Mouse (Mus musculus) Patski (cell line): ENCODE measurements at regions not wholly inside any gene's neighbourhood (a gene's known extent, or its start where the extent isn't known, plus 50 kb on each side); places are given as distances from the start of the nearest gene placed in this dataset.

Source experiments
- ATAC-seq: fragments of 100-300 bp; one replicate; pipeline ENCODE4 v1.8.0; 2021
- CTCF ChIA-PET: fragments of 350-600 bp; sonication (Branson Sonifier 250); formaldehyde crosslinking; loops from one replicate; lab custom pipeline; 2022; ENCODE audit warnings: inconsistent platforms; lab: Charles Lee
- POLR2A ChIA-PET: fragments of 350-600 bp; sonication (Branson Sonifier 250); formaldehyde crosslinking; loops from one replicate; lab custom pipeline; 2022; ENCODE audit warnings: antibody characterized with exemption, inconsistent platforms; lab: Charles Lee
- DNase-seq: peaks from one replicate; pipeline ENCODE4 v3.0.0-alpha.2; 2011; ENCODE audit warnings: low read depth, low spot score
- H3K27me3 ChIP-seq: fragments of 371-371 bp; one replicate; pipeline ENCODE4 v1.5.1; 2021
- CTCF ChIP-seq: fragments of 100-300 bp; IDR thresholded peaks from one replicate; pipeline ENCODE4 v1.5.1; 2021
- in situ Hi-C: fragments of 300-500 bp; cut with MboI; formaldehyde crosslinking; loops from 3 replicates; pipeline ENCODE4 v1.11.1; 2018; ENCODE audit warnings: low pct_unique_long_range_greater_than_20kb, mixed read lengths

DNA sequence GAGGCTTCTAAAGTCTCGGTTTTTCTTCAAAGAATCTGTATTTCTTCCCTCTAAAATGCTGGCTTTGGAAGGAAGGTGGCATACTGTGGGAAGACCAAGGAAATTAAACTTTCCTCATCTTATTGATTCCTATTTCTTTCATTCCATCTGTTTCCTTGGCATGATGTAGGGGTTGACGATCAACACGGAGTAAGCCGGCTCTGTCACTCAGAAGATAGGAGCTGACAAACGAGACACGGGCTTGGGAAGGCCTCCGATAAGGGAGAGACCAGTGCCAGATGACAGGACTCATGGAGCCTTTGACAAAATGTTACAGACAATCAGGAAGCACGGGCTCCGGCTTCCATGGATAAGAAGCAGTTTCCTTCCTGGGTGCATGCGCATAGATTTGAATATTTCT, 101.4 kb upstream of the Hsfy2 start:
- TF ChIP-seq CTCF = no peak
- POLR2A ChIA-PET = no interaction called here
- DNase-seq = no peak
- in situ Hi-C loops = no loop called here
- H3K27me3 ChIP-seq = peaks cover 5% of the 10 kb centered on the region
- ATAC-seq = no peak
- CTCF ChIA-PET = no interaction called here

DNA sequence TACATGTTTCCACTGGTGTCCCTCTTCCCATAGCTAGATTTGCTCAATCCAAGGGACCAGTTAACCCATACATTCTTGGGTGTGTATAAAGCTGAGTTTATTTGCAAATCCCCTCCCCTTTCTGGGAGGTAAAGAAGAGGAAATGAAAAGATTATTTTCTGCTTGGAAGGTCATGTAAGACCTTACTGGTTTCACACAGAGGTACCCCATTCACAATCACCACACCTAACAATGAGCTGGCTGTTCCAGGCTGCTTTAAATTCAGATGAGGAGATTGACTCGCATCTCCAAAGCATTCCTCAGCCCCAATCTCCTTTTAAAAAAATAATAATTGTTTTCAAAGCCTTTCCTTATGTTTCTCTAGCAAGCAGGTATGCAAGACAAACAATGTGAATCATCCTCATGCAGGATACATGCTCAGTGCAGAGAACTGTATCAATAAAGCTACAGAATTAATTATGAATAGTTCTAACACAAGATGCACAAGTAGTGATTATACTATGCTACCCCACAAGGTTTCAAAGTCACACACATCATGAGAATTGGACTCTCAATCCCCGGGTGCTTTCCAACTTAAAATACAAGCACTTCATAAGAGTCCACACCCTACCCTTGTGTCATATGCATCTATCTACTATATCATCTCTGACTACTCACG, 89.1 kb upstream of the Hsfy2 start:
- POLR2A ChIA-PET = no interaction called here
- CTCF ChIA-PET = interaction anchor here (1.0 kb wide), 1 partner anchor 10 kb away, joined by 3 read pairs; no protein-coding TSS in a partner anchor
- H3K27me3 ChIP-seq = peaks cover 10% of the 10 kb centered on the region
- no peak for TF ChIP-seq CTCF
- ATAC-seq = no peak
- DNase-seq = no peak
- in situ Hi-C loops = no loop called here

DNA sequence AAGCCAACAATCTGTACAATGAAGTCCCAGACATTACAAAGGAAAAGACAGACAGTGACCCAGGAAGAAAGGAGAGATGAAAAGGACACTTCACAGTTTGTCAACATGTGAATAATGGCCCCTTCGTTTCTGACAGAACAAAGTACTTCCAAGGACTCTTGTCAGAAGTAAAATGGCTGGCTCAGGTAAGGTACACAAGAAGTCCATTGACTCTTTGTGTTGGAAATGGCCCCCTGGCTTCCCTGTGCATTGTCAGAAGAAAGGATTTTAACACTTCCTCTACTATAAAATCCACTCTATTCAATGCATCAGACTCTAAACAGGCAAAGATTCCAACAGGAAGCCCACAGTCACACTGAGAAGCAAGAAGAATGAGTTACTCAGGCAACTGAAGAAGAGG, 86.4 kb upstream of the Hsfy2 start:
- TF ChIP-seq CTCF = no peak
- ChIA-PET POLR2A (no interaction called here), CTCF (no interaction called here)
- H3K27me3 ChIP-seq = peaks cover 10% of the 10 kb centered on the region
- ATAC-seq (no peak), DNase-seq (no peak)
- in situ Hi-C loops = no loop called here

DNA sequence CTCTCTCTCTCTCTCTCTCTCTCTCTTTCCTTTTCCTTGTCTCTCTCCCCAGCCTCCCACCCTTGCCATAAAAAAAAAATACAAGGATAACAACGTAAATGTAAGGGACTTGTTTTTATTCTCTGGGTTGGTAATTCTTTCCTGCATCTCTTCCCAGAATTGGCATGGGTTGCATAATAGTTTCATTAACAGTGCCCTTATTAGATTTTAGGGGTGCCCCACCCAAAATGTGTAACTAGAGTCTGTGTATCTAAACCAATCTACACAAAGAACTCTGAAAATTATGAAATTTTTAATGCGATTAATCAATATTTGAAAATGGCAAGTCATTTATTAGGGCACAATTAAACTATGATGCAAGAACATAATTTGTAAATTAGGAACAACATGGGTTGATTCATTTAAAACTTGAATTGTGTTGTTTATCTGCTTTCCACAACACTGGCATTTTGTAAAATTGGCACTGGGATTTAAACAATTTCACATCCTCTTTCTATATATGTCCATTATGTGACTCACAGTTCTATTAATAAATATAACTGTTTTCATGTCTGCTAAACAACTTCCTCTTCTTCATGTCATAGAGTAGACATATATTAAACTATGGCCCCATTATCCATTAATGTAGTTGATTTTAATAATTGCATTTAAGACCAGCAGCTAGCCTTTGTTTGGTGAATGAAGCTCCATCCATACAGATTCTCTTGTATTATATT, 75.9 kb upstream of the Hsfy2 start:
- H3K27me3 ChIP-seq = peaks cover 4% of the 10 kb centered on the region
- DNase-seq (no peak), ATAC-seq (no peak)
- ChIA-PET POLR2A (no interaction called here), CTCF (no interaction called here)
- in situ Hi-C loops = no loop called here
- TF ChIP-seq CTCF = no peak

DNA sequence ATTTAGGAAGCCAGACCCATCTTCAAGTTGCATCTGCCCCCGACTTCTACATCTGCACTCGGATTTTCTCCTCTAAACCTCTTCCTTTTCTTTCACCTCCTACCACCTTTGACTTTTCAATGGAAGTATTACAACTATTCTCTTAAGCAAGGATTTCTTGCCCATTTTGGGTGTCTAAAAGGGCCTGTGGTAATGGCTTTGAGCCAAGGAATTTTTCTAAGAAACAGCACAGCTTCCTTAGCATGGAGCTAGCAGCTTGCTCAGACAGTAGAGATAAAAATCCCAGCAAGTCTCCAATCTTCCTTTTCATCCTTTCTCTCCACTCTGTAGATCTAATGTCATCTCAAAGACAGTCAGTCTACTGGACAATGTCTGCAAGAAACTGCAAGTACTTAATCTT, 63.2 kb upstream of the Hsfy2 start:
- DNase-seq (no peak), ATAC-seq (no peak)
- in situ Hi-C loops = no loop called here
- ChIA-PET POLR2A (no interaction called here), CTCF (no interaction called here)
- no peak for TF ChIP-seq CTCF
- peaks cover 20% of the 10 kb centered on the region for H3K27me3 ChIP-seq

DNA sequence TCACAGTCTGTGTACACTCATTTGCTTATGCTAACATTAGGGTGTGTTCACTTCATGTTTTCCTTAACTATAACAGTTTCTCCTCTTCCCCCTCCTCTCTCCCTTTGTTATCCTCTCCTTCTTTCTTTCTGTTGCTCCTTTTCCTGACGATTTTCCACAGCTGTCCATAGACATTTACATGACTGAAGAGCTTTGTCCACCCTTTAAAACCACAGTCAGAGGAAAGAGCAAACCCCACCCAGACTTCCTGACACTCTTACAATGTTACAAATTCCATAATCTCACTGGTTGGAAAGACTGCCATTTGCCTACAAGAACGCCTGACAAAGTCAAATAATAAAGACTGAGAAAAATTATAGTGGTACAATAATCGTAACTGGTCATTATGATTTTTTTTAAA, 60.3 kb upstream of the Hsfy2 start:
- ChIA-PET CTCF (no interaction called here), POLR2A (no interaction called here)
- peaks cover 8% of the 10 kb centered on the region for H3K27me3 ChIP-seq
- no peak for ATAC-seq
- DNase-seq = no peak
- in situ Hi-C loops = no loop called here
- no peak for TF ChIP-seq CTCF
